Mouse (Mus musculus): ENCODE results near the gene Apip.

- no peak for TF ChIP-seq CTCF (IDR thresholded peaks at IDR 0.05; ENCODE audit: low read depth)
- TF ChIP-seq EP300 (IDR thresholded peaks at IDR 0.05; ENCODE audit: low read depth) = no peak
Measured at GRCm38 (mm10) chr2:103089521-103089920, 16.0 kb downstream of the Apip start.
